Mouse (Mus musculus): ENCODE data around the gene Glp1r.

- TF ChIP-seq POLR2A (IDR thresholded peaks at IDR 0.05; ENCODE audit: borderline replicate concordance, insufficient read depth, low read length) (no peak), CTCF (IDR thresholded peaks at IDR 0.05; ENCODE audit: borderline replicate concordance, insufficient read depth, low read depth, low read length) (no peak)
Measured at GRCm38 (mm10) chr17:30923566-30923965, 21.9 kb downstream of the Glp1r start.

Data from cerebellum, adult 2 months (tissue).